In the genomic region with DNA sequence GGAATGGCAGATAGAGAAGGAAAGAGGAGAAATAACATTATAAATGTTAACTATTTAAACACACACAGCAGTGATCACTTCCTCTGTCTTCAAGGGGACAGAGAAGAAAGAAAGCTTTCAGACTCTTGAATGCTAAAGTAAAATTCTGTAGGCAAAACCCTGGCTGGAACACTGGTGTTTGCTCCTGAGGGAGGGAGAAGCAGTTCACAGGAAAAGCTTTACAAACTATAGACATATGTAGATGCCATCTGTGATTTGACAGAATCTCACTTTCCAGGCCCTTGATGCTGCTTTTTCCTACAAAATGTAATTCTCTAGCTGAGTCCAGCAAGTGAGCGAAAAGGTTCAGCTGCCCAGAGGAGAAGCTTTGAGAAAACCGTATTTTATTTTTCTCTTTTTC, we compare ENCODE assay signal across 23 mouse cellular contexts. TPM values are rescaled to one million over a fixed set of nuclear protein-coding genes. Genes with fewer than 3 reads are reported as not detected.
"Had no signal": no experiment of that assay in that cellular context is flagged by ENCODE, and none has a peak within 500 bp of the region (broad histone marks: within the 10 kb centered on the region; RNA-seq: fewer than 3 reads in every experiment).

No protein-coding gene starts in this region.

- H3K4me3 ChIP-seq: lung, embryonic 15.5 days; midbrain, embryonic 10.5 days; midbrain, embryonic 12.5 days; myocyte; neural tube, embryonic 13.5 days; neural tube, embryonic 15.5 days had no signal

- DNase-seq: liver, postnatal 0 days; lung, adult 2 months; lung, postnatal 14 days; lung, postnatal 36 days; midbrain, embryonic 14.5 days; retina, postnatal 1 day; right cerebral cortex, adult 18-20 months; right cerebral cortex, postnatal 25 days; right cerebral cortex, postnatal 4 days; spleen, adult 18-20 months; thymus, adult 18-20 months; thymus, postnatal 14 days; thymus, postnatal 36 days had no signal

- H3K36me3 ChIP-seq: lung, embryonic 15.5 days; midbrain, embryonic 10.5 days; midbrain, embryonic 12.5 days; neural tube, embryonic 13.5 days; neural tube, embryonic 15.5 days had no signal

- ATAC-seq: liver, postnatal 0 days; lung, postnatal 0 days had no signal

- H3K4me2 ChIP-seq: lung, embryonic 15.5 days; midbrain, embryonic 12.5 days; neural tube, embryonic 13.5 days; neural tube, embryonic 15.5 days had no signal

- H3K4me1 ChIP-seq: lung, embryonic 15.5 days; midbrain, embryonic 10.5 days; midbrain, embryonic 12.5 days; neural tube, embryonic 13.5 days; neural tube, embryonic 15.5 days had no signal

- H3K27me3 ChIP-seq: lung, embryonic 15.5 days; midbrain, embryonic 12.5 days; neural tube, embryonic 13.5 days; neural tube, embryonic 15.5 days had no signal

- H3K27ac ChIP-seq: lung, embryonic 15.5 days; macrophage; midbrain, embryonic 10.5 days; midbrain, embryonic 12.5 days; neural tube, embryonic 13.5 days; neural tube, embryonic 15.5 days had no signal

- H3K9ac ChIP-seq: liver, postnatal 0 days; lung, embryonic 15.5 days; midbrain, embryonic 12.5 days; neural tube, embryonic 13.5 days; neural tube, embryonic 15.5 days had no signal

- H3K9me3 ChIP-seq: lung, embryonic 15.5 days; midbrain, embryonic 10.5 days; midbrain, embryonic 12.5 days; neural tube, embryonic 13.5 days; neural tube, embryonic 15.5 days had no signal

RNA-seq across cellular contexts. Expression of a gene that starts 25.0 kb away (rescaled TPM):
- total RNA-seq: megakaryocyte progenitor cell, adult 5-6 weeks; megakaryocyte-erythroid progenitor cell, adult 5-6 weeks had no signal
- polyA plus RNA-seq: liver, postnatal 0 days; macrophage; myocyte had no signal
